Mouse (Mus musculus): ENCODE data around the gene Eif4a2.
A peak's percentile ranks its signal among the peaks of the same experiment; 100 is the strongest.
"Not testable (repeated sequence)": the region's sequence is repeated elsewhere in the genome, so short reads cannot be mapped to it uniquely, and the experiment has no call there.

Eif4a2 gene

GRCm38 (mm10) chr16:23107231-23107942 lies at the start of gene Eif4a2:
Eif4a2 (plus strand) TSS chr16:23107444.
- DNase-seq (ENCODE audit: low read depth) = peak; percentile 97

DNA sequence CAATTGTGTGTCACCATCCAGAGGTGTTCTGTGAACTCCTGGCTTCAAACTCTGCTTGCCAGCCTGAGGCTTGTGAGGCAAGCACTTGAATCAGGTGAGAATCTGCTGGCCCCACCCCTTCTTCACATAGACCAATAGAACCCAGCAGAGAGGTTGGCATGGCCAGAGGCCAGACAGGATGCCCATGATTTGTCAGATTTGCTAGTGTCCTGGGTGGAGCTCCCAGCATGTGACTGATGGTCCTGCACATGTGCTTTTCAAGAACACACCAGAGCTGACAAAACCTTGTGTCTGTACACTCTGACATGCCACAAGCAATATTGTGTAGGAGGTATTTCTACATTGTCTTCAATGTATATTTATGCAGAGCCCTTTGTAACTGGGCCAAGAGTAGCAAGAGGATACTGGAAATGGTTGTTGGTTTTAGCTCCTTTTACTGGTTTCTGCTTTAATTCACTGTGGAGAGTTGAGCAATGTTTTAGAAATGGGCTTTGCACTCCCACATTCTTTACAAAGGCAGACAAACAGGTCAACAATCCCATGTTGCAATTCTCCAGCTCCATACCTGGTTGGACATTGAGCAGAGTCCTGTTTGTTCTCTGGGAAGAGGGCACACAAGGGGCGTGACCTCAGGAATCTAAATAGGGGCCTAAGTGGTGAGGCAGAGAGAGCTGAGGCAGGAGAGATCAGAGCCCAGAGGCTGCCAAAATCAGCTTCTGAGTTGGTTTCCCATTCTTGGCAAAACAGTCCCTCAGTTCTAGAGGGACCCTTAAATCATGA lies 49.4 kb upstream of the Eif4a2 start, which contains the start of gene Kng1:
Kng1 (plus strand) TSS at position 198 of the 780 bp plus-strand sequence.
- not testable (repeated sequence) for DNase-seq (ENCODE audit: low read depth)

DNA sequence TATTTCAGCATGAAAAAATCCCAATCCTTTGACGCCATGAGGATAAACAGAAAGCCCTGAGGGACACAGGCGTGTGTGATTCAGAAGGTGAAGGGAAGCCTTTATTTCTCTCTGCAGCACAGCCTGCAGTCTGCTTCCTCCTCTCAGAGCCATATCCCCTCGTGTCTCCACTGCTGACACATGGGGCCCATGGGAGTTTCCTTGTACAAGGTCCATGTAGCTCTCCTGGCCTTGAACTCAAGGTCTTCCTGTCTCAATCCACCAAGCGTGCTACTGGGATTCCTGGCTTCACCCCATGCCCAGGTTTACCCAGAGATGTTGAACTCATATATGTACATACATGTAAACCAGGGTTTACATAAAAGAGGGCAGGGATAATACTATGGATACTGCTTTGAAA lies 47.6 kb upstream of the Eif4a2 start:
- not testable (repeated sequence) for DNase-seq (ENCODE audit: low read depth)

- not testable (repeated sequence) for DNase-seq (ENCODE audit: low read depth)
These were observed 46.4 kb upstream of the Eif4a2 start for GRCm38 (mm10) chr16:23060781-23061325.

GRCm38 (mm10) chr16:23077516-23077915 lies 29.7 kb upstream of the Eif4a2 start:
- DNase-seq (ENCODE audit: low read depth) = not testable (repeated sequence)

GRCm38 (mm10) chr16:23087159-23087558 lies 20.1 kb upstream of the Eif4a2 start:
- not testable (repeated sequence) for DNase-seq (ENCODE audit: low read depth)

- peak; percentile 64 for DNase-seq (ENCODE audit: low read depth)
These were observed 19.5 kb upstream of the Eif4a2 start for GRCm38 (mm10) chr16:23087712-23088111.

DNA sequence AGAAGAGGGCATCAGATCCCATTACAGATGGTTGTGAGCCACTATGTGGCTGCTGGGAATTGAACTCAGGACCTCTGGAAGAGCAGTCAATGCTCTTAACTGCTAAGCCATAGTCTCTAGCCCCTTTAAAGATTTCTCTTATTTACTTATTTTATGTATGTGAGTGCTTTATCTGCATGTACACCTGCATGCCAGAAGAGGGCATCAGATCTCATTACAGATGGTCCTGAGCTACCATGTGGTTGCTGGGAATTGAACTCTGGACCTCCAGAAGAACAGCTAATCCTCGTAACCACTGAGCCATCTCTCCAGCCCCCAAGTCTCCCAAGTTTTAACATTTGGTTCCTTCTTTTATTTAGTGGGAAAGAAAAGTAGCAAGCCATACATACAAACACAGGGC lies 18.8 kb upstream of the Eif4a2 start:
- peak; percentile 39 for DNase-seq (ENCODE audit: low read depth)

DNA sequence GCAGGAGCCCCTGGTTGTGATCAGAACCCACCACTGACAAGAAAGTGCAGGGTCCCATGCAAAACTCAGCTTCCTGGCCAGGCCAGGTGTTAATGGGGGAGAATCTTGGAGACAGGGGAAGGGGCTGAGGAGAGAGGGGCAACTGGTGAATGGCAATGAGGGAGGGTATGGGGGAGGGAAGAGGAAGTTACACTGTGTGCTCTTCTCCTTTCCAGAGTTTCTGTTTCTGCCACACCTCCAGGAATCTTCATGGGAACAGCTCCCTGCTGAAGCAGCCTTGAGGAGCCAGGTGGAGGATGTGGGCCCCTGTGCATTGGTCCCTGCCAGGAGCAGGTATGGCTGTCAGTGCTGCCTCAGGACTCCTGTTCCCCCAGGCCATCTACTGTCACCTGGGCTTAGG lies 15.9 kb upstream of the Eif4a2 start:
- not testable (repeated sequence) for DNase-seq (ENCODE audit: low read depth)

- DNase-seq (ENCODE audit: low read depth) = no peak
These were observed 13.8 kb upstream of the Eif4a2 start for GRCm38 (mm10) chr16:23093321-23093953.

DNA sequence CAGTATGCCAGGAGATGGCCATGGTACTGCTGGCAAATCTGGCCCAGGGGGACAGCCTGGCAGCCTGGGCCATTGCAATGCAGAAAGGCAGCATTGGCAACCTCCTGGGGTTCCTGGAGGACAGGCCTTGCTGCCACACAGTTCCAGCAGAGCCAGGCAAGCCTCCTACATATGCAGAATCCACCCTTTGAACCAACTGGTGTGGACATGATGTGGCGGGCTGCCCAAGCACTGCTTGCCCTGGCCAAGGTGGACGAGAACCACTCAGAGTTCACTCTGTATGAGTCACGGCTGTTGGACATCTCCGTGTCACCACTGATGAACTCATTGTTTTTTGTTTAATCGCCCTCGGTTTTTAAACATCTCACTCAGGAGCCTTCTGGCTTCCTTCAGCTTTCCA lies 13.1 kb upstream of the Eif4a2 start:
- no peak for DNase-seq (ENCODE audit: low read depth)

DNA sequence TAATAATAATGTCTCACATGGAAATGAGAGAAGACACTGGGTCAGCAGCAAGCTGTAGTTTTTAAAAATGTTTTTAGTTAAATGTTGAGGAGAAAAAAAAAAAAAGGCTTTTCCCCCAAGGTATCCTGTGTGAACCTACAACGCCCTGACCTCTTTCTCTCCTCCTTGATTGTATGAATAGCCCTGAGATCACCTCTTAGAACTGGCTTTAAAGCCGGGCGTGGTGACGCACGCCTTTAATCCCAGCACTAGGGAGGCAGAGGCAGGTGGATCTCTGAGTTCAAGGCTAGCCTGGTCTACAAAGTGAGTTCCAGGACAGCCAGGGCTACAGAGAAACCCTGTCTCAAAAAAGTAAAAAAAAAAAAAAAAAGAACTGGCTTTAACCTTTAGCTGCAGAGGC lies 11.7 kb upstream of the Eif4a2 start:
- not testable (repeated sequence) for DNase-seq (ENCODE audit: low read depth)

GRCm38 (mm10) chr16:23096886-23097285 lies 10.4 kb upstream of the Eif4a2 start:
- not testable (repeated sequence) for DNase-seq (ENCODE audit: low read depth)

DNA sequence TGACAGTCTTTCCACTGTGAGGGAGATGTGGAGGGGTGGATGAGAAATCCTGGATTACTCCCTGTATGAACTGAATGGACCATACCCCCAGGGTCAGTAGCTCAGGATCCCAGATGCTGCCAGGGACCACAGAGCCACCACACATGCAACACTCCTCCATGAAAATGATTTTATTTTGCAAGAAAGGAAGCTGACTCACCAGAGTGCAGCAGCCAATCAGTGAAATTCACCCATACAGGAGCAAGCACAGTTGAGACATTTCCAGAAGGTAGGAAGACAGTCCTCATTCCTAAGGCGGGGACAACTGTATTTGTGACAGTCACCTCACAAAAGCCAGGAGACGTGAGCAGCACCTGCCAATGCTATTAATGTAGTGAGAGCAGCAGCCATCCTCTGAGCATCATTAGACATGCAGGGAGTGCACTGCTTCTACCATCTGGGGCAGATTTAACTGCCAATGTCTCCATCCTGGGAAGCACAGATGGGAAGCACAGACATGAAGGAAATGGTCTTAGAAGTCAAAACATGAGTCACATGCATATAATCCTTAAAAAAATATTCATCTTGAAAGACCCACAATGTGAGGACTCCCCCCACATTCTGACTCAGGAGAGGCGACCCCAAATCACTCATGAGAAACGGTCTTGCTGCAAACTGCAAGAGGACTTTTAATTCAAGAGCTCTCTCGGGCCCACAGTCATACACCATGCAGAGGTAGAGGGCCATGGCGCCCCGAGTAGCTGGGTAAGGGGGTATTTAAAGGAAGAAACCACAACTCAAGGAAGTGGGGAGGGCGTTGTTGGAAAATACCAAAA lies 9.7 kb upstream of the Eif4a2 start:
- not testable (repeated sequence) for DNase-seq (ENCODE audit: low read depth)

DNA sequence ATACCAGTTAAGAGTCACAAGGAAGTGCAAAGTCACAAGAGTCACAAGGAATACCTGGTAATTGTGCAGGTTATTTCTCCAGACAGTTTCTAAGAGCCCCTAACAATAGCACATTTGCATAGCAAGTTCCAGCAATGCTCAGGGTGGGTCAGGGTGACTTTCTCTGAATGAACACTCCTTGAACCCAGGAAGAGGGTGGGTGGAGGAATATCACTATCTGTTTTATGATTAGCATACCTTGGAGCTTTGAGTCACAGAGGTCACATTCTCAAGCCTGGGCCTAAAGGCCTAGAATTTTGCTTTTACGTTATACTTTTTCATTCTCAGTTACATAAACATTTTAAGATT lies 9.2 kb upstream of the Eif4a2 start:
- DNase-seq (ENCODE audit: low read depth) = not testable (repeated sequence)

DNA sequence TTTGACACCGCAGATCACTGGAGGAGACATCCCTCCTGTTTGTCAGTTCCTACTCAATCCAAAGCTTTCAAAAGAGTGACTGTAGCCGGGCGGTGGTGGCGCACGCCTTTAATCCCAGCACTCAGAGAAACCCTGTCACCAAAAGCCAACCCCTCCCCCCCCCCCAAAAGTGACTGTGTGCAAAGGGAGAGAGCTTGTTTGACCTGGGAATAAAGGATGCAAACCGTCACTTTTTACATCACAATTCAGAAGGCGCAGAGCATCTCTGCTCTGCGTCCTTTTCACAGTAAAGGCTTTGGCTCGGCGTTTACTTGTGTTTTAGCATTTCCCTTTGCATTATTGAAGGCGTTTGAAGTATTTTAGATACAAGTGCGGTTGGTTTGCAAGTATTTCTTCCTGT lies 7.6 kb upstream of the Eif4a2 start:
- peak; percentile 63 for DNase-seq (ENCODE audit: low read depth)

DNA sequence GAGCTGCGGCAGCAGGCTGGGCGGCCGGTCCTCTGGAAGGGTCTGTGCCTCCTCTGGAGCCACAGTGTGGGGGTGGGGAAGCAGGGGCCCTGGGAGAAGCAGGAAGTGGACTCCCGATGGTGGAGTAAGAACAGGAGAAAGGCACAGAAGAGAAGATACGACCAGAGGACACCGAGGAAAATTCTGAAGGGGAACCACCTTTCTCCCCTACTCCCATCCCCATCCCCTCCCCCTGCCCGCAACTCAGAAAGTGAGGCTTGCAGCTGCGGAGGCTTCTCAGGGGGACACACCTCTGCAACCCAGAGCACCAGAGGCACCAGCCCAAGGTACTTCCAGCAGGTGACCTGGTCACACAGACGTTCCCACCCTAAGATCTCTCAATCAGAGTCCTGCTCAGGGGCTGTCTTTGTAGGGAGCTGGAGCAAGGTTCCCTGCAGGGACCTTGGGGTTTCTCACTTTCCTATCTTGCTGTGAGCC lies 7.1 kb upstream of the Eif4a2 start:
- DNase-seq (ENCODE audit: low read depth) = peak; percentile 39

DNA sequence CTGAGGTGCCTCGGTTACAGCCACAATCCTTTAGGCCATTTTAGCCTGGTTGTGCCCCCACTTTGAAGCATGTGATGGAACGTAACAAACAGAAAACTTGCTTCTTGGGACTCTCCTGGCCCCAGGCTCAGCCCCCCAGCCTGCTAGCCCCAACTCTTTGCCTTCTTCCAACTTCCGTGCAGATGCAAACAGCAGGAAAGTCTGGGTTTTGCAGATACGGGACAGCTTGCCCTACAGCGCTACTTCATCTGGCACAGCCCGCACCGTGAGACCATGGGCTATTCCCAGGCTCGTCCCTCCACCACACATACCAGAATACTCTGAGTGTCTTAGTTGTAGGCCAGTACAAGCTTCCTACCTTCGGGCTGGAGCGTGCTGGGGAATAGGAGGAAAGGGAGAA lies 6.6 kb upstream of the Eif4a2 start:
- DNase-seq (ENCODE audit: low read depth) = no peak

GRCm38 (mm10) chr16:23102340-23103037 lies 4.8 kb upstream of the Eif4a2 start:
- DNase-seq (ENCODE audit: low read depth) = peak; percentile 72

- DNase-seq (ENCODE audit: low read depth) = peak; percentile 39
These were observed 4.1 kb upstream of the Eif4a2 start for GRCm38 (mm10) chr16:23103038-23103745.
